Mouse (Mus musculus) urinary bladder, postnatal 25 days (tissue): ENCODE data around the gene Gsk3b.
"Not testable (repeated sequence)": the region's sequence is repeated elsewhere in the genome, so short reads cannot be mapped to it uniquely, and the experiment has no call there.

Experiments
- DNase-seq: peaks from one replicate; pipeline ENCODE4 v3.0.0; 2022; ENCODE audit warnings: low spot score

The Gsk3b gene

GRCm38 (mm10) chr16:38100569-38100968, 11.8 kb downstream of the Gsk3b start:
- no peak for DNase-seq

- no peak for DNase-seq
These were observed 16.7 kb downstream of the Gsk3b start for GRCm38 (mm10) chr16:38105453-38105852.

- no peak for DNase-seq
These were observed 17.7 kb downstream of the Gsk3b start for GRCm38 (mm10) chr16:38106542-38106941.

GRCm38 (mm10) chr16:38110001-38110400, 21.2 kb downstream of the Gsk3b start:
- DNase-seq: no peak

- no peak for DNase-seq
These were observed 21.8 kb downstream of the Gsk3b start for GRCm38 (mm10) chr16:38110575-38110974.

GRCm38 (mm10) chr16:38114074-38114473, 25.3 kb downstream of the Gsk3b start:
- DNase-seq: no peak

GRCm38 (mm10) chr16:38117909-38118308, 29.1 kb downstream of the Gsk3b start:
- not testable (repeated sequence) for DNase-seq

- no peak for DNase-seq
These were observed 29.9 kb downstream of the Gsk3b start for GRCm38 (mm10) chr16:38118723-38119122.

GRCm38 (mm10) chr16:38119286-38119685, 30.5 kb downstream of the Gsk3b start:
- DNase-seq: no peak

GRCm38 (mm10) chr16:38129171-38129570, 40.4 kb downstream of the Gsk3b start:
- DNase-seq: no peak

- no peak for DNase-seq
These were observed 42.2 kb downstream of the Gsk3b start for GRCm38 (mm10) chr16:38131041-38131440.

- no peak for DNase-seq
These were observed 43.0 kb downstream of the Gsk3b start for GRCm38 (mm10) chr16:38131756-38132155.

- DNase-seq: no peak
These were observed 43.4 kb downstream of the Gsk3b start for GRCm38 (mm10) chr16:38132210-38132609.

GRCm38 (mm10) chr16:38137296-38137695, 48.5 kb downstream of the Gsk3b start:
- DNase-seq: no peak

GRCm38 (mm10) chr16:38144898-38145297, 56.1 kb downstream of the Gsk3b start:
- no peak for DNase-seq

GRCm38 (mm10) chr16:38150555-38150954, 61.8 kb downstream of the Gsk3b start:
- DNase-seq: no peak

- DNase-seq: no peak
These were observed 69.2 kb downstream of the Gsk3b start for GRCm38 (mm10) chr16:38157854-38158622.

GRCm38 (mm10) chr16:38162019-38162418, 73.2 kb downstream of the Gsk3b start:
- no peak for DNase-seq

GRCm38 (mm10) chr16:38164811-38165591, 76.2 kb downstream of the Gsk3b start:
- DNase-seq: no peak

- no peak for DNase-seq
These were observed 80.2 kb downstream of the Gsk3b start for GRCm38 (mm10) chr16:38168971-38169370.

GRCm38 (mm10) chr16:38179150-38179549, 90.3 kb downstream of the Gsk3b start:
- no peak for DNase-seq

- DNase-seq: no peak
These were observed 92.6 kb downstream of the Gsk3b start for GRCm38 (mm10) chr16:38181421-38181820.

- peak; percentile 49 for DNase-seq
These were observed 96.0 kb downstream of the Gsk3b start for GRCm38 (mm10) chr16:38184657-38185269.
